15 mouse cellular contexts compared by ENCODE assay signal in genomic region chr8:114258685-114259084, GRCm38 (mm10). TPM values are rescaled to one million over a fixed set of nuclear protein-coding genes. Genes with fewer than 3 reads are reported as not detected.
A peak's percentile ranks its signal among the peaks of the same experiment; 100 is the strongest.
DNase-seq lines count a peak whose midpoint lies in the region; TF ChIP-seq lines count a peak whose summit lies in the region.
"Had no signal": no experiment of that assay in that cellular context is flagged by ENCODE, and none has a peak within 500 bp of the region (broad histone marks: within the 10 kb centered on the region; RNA-seq: fewer than 3 reads in every experiment).

No protein-coding gene starts in this region.

- H3K27ac ChIP-seq in thymus, adult 2 months (ENCODE audit: control insufficient read depth, insufficient read depth, low read length): no peak overlapping the region
- H3K27ac ChIP-seq: embryonic facial prominence, embryonic 15.5 days; heart, embryonic 15.5 days; liver, embryonic 12.5 days; stomach, postnatal 0 days had no signal

- no peaks in the 10 kb centered on the region for H3K27me3 ChIP-seq in thymus, adult 2 months (ENCODE audit: control insufficient read depth, insufficient read depth, low read length)
- H3K27me3 ChIP-seq: embryonic facial prominence, embryonic 15.5 days; heart, embryonic 15.5 days; liver, embryonic 12.5 days had no signal

- peak; percentile 12 for DNase-seq in adrenal gland, postnatal 25 days
- no peak for DNase-seq in adrenal gland, adult (ENCODE audit: inconsistent age in 2 of 2, low spot score in 1 of 2)
- DNase-seq in layer of hippocampus, postnatal 14 days (ENCODE audit: low spot score in 2 of 2): peak; percentile 29 to 77
- no peak for DNase-seq in layer of hippocampus, adult 18-20 months (ENCODE audit: low spot score in 2 of 2)
- DNase-seq in brain, embryonic 14.5 days (ENCODE audit: low read depth): peak; percentile 71
- DNase-seq in cerebellum, postnatal 25 days: peak; percentile 97 to 98
- no peak for DNase-seq in thymus, adult 2 months
- no peak for DNase-seq in thymus, postnatal 0 days (ENCODE audit: low spot score)
- DNase-seq: adrenal gland, adult 2 months; kidney, postnatal 14 days; lung, postnatal 10 days had no signal

- H3K4me1 ChIP-seq in thymus, adult 2 months (replicated peaks; ENCODE audit: control insufficient read depth, insufficient read depth, low read length): no peaks in the 10 kb centered on the region
- H3K4me1 ChIP-seq: embryonic facial prominence, embryonic 15.5 days; heart, embryonic 15.5 days; liver, embryonic 12.5 days had no signal

- H3K4me3 ChIP-seq in thymus, adult 2 months (ENCODE audit: control insufficient read depth, insufficient read depth, low read length): no peak overlapping the region
- H3K4me3 ChIP-seq: embryonic facial prominence, embryonic 15.5 days; heart, embryonic 15.5 days; liver, embryonic 12.5 days had no signal

- no peak for TF ChIP-seq POLR2A in brain, embryonic 14.5 days (IDR thresholded peaks at IDR 0.05; ENCODE audit: borderline replicate concordance, extremely low read depth, insufficient read depth, insufficient read length, poor library complexity, severe bottlenecking)
- no peak for TF ChIP-seq POLR2A in thymus, adult 2 months (IDR thresholded peaks at IDR 0.05; ENCODE audit: control insufficient read depth, extremely low read depth, insufficient read depth, low read length, poor library complexity)

- no peak for TF ChIP-seq CTCF in brain, embryonic 14.5 days (IDR thresholded peaks at IDR 0.05; ENCODE audit: borderline replicate concordance, extremely low read depth, insufficient read depth, insufficient read length)
- TF ChIP-seq CTCF in thymus, adult 2 months (IDR thresholded peaks at IDR 0.05; ENCODE audit: borderline replicate concordance, control insufficient read depth, extremely low read depth, insufficient read depth, low read length, poor library complexity): no peak

- WGBS in thymus, adult 2 months: 86% methylated on average over 4 of the region's 4 CpGs

- no peaks in the 10 kb centered on the region for H3K36me3 ChIP-seq in thymus, adult 2 months (ENCODE audit: control insufficient read depth, insufficient read depth, low read length)
- H3K36me3 ChIP-seq: embryonic facial prominence, embryonic 15.5 days; heart, embryonic 15.5 days; liver, embryonic 12.5 days had no signal

RNA-seq across cellular contexts. Expression of gene Vat1l, which starts 53.3 kb away (rescaled TPM):
- total RNA-seq in adrenal gland, postnatal 25 days (2021): 11.5 and 17.5 TPM in 2 replicates
- 10 to 100 TPM; 26.3 to 40.0 TPM for total RNA-seq in layer of hippocampus, postnatal 14 days (2021)
- total RNA-seq in layer of hippocampus, adult 18-20 months (2021): 10 to 100 TPM in 1 of 2 experiments, 1 to 10 TPM in 1; 9.5 to 17.3 TPM
- 67.1 and 104 TPM in 2 replicates for polyA plus RNA-seq in brain, embryonic 14.5 days (2012; rRNA removed)
- polyA plus RNA-seq in thymus, adult 2 months (2012; rRNA removed): 0.24 and 0.32 TPM in 2 replicates
- 0.05 and 0.12 TPM in 2 replicates for polyA plus RNA-seq in thymus, postnatal 0 days (2015; fragmentation: Nextera tagmentation; extraction: Ambion mirVana)

Comparison
In these comparisons a context has a peak if more than half of its experiments do, and no peak if none do; other contexts are left out.
1. DNase-seq: peak in adrenal gland, postnatal 25 days (single experiment), layer of hippocampus, postnatal 14 days (2 of 2), brain, embryonic 14.5 days (single experiment) and cerebellum, postnatal 25 days (2 of 2); none in adrenal gland, adult (0 of 2), layer of hippocampus, adult 18-20 months (0 of 2), thymus, adult 2 months (single experiment) and thymus, postnatal 0 days (single experiment).